Mouse (Mus musculus): ENCODE results near the gene Nipsnap2.

DNA sequence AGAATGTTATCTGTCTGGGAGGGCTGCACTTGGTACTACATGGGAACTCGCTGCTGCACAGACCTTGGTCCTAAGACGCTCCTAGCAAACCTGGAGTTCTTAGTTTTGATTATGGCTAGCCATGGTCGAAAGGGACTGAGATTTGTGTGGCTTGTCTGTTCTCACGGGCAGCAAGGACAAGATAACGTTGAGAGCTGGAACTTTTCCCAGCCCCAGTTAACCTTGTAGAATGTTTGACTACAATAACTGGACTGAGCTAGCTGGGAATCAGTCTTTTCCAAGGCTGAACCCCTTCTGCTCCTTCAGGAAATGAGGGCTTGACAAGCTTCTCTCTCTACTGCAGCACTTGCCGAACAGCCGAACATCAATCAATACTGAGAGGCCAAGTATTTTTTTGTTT, 37.2 kb upstream of the Nipsnap2 start:
- TF ChIP-seq EP300 (IDR thresholded peaks at IDR 0.05; ENCODE audit: low read depth) (no peak), CTCF (IDR thresholded peaks at IDR 0.05; ENCODE audit: low read depth) (no peak)
